Mouse (Mus musculus) 3134 (cell line): ENCODE results near the gene Vps35l.

ENCODE experiments used
- DNase-seq: peaks from one replicate; pipeline ENCODE4 v3.0.0-alpha.2; 2011; ENCODE audit warnings: low spot score; ENCODE audit not compliant: insufficient read length; ENCODE audit errors: extremely low read depth

Gene Vps35l

DNA sequence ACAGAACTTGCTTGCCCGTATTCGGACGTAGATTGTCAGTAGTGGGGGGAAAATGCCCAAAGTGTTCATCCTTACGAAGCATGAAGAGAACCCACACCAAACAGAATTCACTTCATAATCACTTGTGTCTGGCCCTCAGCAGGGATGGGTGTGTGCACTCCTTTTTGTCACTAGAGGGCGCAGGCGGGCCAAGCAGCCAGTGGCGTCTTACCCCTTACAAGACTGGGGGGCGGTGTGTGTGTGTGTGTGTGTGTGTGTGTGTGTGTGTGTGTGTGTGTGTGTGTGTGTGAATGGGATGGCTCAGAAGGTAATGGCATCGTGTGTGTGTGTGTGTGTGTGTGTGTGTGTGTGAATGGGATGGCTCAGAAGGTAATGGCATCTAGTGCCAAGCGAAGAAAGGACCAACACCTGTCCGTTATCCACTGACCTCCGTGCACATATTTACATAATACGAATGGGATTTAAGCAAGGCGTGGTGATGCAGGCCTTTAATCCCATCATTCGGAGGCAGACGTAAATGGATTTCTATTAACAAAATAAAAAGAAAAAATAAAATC lies at the start of gene Vps35l:
TSS of gene Vps35l (plus strand) at position 252 of the 557 bp plus-strand sequence.
- DNase-seq: no peak

DNA sequence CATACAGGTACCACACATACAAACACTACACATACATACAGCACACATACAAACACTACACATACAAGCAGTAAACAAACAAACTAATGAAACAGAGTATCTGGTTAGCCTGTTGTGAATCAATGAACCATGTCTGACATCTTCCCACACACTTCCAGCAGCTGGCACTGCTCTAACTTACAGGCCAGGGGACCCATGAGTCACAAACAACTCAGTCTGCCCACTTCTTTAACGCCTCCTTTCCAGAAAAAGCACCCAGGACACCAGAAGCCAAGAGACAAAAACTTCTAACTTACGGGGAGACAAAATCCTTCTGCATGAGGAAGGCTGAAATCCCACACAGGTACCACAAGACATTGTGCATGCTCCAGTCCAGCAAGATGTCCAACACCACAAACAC lies 48.7 kb upstream of the Vps35l start:
- DNase-seq: no peak

- DNase-seq: no peak
Observed at GRCm38 (mm10) chr7:118696146-118696545, 43.9 kb upstream of the Vps35l start.

- peak; percentile 25 for DNase-seq
Observed at GRCm38 (mm10) chr7:118697168-118697567, 42.9 kb upstream of the Vps35l start.

GRCm38 (mm10) chr7:118698882-118699281 lies 41.1 kb upstream of the Vps35l start:
- DNase-seq: no peak

- no peak for DNase-seq
Observed at GRCm38 (mm10) chr7:118703144-118703561, 36.9 kb upstream of the Vps35l start.

DNA sequence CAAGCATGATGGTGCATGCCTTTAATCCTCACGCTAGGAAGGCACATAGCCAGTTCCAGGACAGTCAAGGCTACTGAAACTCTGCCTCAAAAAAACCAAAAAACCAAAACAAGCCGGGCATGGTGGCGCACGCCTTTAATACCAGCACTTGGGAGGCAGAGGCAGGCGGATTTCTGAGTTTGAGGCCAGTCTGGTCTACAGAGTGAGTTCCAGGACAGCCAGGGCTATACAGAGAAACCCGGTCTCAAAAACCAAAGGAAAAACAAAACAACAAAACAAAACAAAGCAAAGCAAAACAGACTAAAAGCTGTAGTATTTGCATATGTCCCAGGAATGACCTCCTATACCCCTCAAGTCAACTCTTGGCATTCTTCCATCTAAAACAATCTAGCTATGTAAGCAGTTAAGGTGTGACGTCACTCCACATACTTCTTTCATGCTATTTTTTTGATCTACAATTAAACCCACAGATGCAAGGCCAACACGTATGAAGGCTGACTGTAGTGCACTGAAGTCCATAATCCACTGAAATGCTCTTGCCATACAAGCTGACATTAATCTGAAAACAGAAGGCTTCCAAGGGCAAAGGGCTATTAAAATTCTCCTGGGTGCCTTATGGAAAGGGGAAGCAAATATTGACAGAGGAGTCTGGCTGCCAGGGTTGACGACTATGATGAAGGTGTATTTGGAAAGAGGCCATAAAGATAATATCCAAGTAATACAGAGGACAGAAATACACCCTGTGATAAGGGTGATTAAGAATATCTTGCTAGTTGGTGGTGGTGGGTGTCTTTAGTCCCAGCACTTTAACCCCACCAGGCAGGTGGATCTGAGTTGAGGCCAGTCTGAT lies 35.8 kb upstream of the Vps35l start:
- DNase-seq: no peak

DNA sequence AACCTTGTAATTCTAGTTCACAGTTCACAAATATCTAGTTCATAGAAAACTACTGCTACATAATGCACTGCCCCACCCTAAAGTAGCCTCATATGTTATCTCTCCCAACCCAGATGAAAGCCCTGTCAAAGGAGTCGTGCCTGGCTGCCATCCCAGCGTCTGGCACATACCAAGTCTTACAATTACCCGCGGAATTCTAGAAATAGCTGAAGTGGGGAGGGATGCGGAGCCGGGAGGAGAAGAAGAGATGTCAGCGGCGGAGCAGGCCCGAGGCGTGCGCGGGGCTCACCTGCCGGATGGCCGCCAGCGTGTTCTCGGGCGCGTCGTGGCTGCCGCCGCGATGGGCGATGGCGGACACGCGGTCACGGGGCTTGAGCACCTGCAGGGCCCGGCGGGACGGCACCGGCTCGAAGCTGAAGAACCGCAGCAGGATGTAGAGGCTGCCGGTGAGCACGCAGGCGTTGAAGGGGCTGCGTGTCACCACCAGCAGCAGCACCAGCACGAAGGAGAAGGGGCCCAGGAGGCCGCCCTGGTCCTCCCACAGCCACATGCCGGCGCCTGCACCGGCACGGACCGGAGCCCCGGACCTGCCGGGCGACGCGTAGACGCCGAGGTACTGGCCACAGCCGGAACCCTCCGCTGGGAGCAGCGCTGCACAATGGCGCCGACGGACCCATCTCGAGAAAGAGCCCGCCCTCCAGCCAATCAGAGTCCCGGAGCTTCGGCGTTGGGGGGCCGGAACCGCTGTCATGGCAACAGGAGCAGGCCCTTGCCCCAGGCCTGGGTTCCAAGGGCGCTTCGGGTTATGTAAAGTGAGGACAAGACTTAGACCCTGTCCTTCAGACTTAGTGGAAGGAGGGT lies 34.7 kb upstream of the Vps35l start, which contains the start of gene Gde1:
TSS of gene Gde1 (minus strand) at position 678 of the 861 bp plus-strand sequence.
- peak; percentile 88 for DNase-seq

DNA sequence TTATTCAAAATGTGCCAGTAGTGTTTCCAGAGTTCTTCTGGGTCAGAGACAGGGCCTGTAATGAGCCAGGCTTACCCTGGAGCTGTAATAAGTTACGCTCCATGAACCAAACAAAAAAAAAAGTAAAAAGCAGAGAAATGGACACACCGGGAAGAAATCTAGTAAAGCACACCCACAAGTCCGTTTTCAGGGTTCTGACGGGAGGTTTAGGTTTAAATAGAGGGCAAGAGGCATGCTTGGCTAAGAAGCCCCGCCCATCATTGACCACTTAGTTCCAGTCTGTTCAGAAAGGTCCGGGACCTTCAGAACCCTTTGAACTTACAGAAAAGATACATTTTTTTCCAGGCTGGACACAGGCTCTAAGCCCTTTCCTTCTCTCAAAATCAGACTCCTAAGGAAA lies 34.0 kb upstream of the Vps35l start:
- DNase-seq: no peak

- DNase-seq: no peak
Observed at GRCm38 (mm10) chr7:118706488-118706887, 33.5 kb upstream of the Vps35l start.

DNA sequence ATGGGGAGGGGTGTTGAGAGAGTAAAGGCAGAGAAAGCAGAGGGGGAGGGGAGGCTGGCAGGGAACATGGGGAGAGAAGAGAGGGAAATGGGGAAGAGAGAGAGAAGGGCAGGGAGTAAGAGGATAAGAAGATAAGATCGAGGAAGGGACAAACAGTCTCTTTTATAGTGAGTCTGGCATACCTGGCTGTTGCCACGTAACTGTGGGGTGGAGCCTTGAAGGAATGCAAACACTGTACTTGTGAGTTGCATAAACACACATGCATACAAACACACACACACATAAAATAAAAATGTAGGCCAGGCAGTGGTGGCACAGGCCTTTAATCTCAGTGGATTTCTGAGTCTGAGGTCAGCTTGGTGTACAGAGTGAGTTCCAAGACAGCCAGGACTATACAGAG lies 32.8 kb upstream of the Vps35l start:
- DNase-seq: no peak

- DNase-seq: no peak
Observed at GRCm38 (mm10) chr7:118708002-118708401, 32.0 kb upstream of the Vps35l start.

GRCm38 (mm10) chr7:118710776-118711175 lies 29.2 kb upstream of the Vps35l start:
- DNase-seq: no peak

DNA sequence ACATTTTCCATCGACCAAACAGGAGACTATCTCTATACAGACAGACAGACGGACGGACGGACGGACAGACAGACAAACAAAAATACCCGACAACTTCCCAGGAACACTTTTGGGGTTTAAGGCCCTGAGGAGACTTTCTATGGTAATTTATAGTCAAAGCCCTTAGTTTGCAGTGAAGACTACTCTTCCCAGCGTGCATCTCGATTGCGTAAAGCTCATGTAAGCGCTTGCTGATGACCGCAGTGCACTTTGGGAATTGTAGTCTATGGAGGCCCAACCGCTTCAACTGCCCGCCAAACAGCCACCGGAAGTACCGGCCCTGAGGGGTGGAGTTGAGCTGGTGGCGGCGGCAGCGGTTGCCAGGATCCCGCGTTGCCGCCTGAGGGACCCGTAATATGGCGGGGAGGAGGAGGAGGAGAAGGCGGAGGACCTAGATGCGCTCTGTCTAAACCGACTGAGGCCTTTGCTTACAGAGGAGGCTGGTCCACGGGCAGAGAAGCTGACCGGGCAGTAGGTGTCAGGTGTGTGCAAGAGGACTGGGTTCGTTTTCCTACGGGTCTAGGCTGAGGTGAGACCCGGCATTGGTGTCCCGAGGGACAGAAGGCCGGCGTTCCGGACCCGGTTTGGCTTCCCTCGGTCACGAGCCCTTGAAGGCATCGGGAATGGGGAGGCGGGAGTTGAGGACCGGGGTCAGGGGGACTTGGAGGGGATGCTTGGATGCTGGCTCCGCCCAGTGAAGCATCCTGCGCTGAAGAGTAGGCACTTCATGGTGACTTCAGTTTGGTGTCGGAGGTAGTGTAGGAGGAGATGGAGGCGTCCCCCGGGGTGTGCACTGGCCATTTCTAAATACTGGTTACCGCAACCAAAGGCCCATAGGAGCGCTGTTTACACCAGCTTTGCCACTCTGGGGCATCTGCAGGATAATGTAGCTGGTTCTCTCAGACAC lies 27.5 kb upstream of the Vps35l start, which contains the start of gene Ccp110:
TSS of gene Ccp110 (plus strand) at position 325 of the 946 bp plus-strand sequence.
- DNase-seq: peak; percentile 95

DNA sequence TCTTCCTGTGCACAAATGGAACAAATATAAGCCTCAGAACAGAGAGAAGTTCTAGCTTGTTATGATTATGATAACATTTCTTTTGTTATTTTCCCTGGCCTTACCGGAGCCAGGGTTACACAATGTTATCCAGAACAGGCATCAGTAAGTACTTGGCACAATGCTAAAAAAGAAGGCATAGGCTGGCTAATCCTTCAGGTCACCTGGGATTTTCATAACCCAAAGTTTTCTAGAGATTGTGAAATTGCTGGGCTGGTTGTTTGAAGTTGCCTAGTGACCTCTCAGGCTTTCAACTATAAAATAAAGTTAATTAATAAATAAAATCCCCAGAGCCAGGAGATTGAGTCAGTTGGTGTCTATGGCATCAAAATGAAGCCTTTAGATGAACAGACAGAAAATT lies 25.2 kb upstream of the Vps35l start:
- no peak for DNase-seq

GRCm38 (mm10) chr7:118718066-118718465 lies 22.0 kb upstream of the Vps35l start:
- no peak for DNase-seq

GRCm38 (mm10) chr7:118723927-118724326 lies 16.1 kb upstream of the Vps35l start:
- no peak for DNase-seq

- DNase-seq: no peak
Observed at GRCm38 (mm10) chr7:118725459-118725858, 14.6 kb upstream of the Vps35l start.

- DNase-seq: no peak
Observed at GRCm38 (mm10) chr7:118728846-118729587, 11.0 kb upstream of the Vps35l start.
